Mouse (Mus musculus) layer of hippocampus, adult 11-12 months (tissue): ENCODE measurements around the gene Ccl25.

Source experiments
- DNase-seq: peaks from one replicate; pipeline ENCODE4 v3.0.0; 2022; ENCODE audit warnings: low spot score

The Ccl25 gene

DNA sequence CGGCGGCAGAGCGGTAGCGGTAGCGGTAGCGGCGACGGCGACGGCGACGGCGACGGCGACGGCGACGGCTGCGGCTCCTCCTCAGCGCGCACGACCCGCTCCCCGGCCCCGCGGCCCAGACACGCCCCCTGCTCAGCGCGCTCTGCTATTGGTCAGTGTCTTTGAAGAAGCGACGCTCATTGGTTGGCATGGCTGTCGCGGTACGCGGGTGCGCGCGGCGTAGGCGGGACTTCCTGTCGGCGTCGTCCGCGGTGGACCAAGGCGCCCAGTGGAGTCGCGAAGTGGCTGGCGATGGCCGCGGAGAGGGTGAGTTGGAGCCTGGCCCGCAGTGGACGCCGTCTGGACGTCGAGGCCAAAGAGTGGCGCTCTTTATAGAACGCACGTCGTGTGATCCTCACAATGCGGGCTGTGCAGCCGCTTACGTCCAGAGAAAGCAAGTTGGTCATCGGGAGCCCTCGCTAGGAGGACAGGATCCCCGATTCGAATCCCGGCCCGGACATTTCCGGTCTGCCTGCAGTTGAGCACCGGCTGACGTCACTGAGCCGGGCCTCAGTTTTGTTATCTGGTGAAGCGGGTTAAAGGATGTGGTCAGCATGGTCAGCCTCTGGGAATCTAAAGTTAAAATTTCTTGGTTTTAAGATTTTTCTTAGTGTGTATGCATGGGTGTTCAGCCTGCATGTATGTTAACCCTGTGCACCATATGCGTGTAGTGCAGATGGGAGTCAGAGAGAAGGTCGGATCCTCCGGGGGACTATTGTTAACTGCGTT lies at the start of gene Ccl25, which contains the start of gene Elavl1:
Gene Ccl25, plus strand, starts transcription at position 228 of the 768 bp plus-strand sequence.
Gene Elavl1, minus strand, starts transcription at position 431 of the 768 bp plus-strand sequence.
- peak; percentile 99 for DNase-seq

- peak; percentile 97 for DNase-seq
Measured at GRCm38 (mm10) chr8:4275275-4276110, 49.5 kb upstream of the Ccl25 start, which contains the start of gene Timm44. TSS of gene Timm44 (minus strand) at chr8:4275913.

GRCm38 (mm10) chr8:4276111-4276465 lies 48.9 kb upstream of the Ccl25 start:
- DNase-seq: no peak

DNA sequence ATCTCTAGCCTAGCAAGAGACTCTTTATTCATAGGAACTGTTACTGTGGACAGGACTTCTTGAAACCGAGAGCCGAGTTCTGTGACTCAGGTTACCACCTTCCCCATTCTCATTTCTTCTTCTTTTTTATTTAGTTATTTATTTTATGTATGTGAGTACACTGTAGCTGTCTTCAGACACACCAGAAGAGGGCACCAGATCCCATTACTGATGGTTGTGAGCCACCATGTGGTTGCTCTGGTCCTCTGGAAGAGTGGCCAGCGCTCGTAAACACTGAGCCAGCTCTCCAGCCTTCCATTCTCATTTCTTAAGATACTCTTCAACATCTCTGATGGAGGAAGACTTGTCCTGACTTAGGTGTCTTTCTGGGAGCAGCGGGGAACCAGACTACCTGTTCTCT lies 32.3 kb upstream of the Ccl25 start:
- DNase-seq: no peak

GRCm38 (mm10) chr8:4297822-4298221 lies 27.2 kb upstream of the Ccl25 start:
- no peak for DNase-seq

DNA sequence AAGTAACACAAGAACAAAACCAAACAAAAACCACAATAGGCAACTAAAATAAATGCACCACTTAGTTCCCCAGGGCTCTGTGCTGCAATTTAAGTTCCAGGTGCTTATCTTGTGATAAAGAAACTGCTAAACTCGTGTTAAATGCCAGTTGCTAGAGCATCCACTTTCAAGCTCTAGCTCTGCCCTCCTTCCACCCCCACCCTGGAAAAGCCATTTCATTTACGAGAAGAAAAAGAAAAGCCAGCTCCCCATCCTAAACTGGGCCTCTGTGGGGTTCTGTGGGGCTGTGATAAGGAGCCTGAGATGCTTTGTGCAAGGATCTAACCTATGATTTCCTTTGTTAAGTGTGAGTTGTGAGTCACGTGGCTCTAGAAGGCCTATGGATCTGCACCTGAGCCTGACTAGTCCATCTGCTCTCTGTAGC lies 20.9 kb upstream of the Ccl25 start:
- DNase-seq: no peak

- no peak for DNase-seq
Measured at GRCm38 (mm10) chr8:4305838-4306237, 19.2 kb upstream of the Ccl25 start.

GRCm38 (mm10) chr8:4312104-4312503 lies 12.9 kb upstream of the Ccl25 start:
- no peak for DNase-seq

DNA sequence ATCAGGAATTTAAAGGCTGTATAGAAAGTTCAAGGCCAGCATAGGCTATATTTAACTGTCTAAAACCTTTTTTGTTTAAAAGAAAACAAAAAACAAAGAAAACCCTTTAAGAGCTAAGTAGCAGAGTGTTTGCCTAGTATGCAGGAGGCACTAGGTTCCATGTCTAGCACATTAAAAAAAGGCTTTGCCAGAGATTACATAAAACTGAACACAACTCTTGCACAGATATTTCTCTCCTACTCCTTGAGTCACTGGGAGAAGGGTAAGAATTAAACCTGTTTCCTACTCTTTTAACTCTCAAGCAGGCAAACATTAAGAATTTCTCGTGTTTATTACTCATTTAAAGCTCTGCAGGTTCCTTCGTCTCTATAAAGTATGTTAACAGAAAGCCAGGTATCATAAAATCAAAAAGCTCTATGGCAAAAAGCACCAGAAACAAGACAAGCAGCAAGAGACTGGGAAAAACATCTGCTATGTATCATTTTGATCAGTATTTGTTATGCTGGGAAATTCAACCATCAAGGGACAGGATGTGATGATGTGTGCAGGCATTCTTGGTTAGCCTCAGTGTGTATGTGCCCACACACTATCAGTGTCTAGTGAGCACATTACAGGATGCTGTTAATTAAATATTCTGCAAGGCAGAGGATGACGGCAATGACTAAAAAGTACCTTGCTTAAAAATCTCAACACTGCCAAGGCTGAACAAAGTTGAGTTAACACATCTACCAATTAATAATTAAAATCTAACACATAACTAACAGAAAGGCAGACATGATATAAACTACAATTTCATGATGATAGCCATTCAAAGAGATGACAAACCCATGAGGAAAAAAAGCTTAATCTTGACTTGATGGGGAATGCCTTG lies 11.5 kb upstream of the Ccl25 start:
- DNase-seq: no peak

- DNase-seq: no peak
Measured at GRCm38 (mm10) chr8:4314852-4315251, 10.2 kb upstream of the Ccl25 start.

GRCm38 (mm10) chr8:4318124-4318523 lies 6.9 kb upstream of the Ccl25 start:
- DNase-seq: no peak

- no peak for DNase-seq
Measured at GRCm38 (mm10) chr8:4318796-4319572, 6.0 kb upstream of the Ccl25 start.

DNA sequence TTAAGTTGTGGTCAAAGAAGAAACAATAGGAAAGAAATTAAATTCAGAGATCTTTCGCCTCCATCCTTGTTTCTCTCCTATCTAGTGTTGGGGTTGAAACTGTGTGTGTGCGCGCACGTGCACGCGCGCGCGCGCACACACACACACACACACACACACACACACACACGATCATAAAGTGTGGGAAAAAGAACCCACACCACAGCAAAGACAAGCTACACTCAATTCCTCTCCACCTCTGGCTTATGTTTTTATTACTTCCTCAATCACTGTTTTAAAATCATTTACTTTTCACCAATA lies 5.5 kb upstream of the Ccl25 start:
- no peak for DNase-seq

GRCm38 (mm10) chr8:4320404-4320803 lies 4.6 kb upstream of the Ccl25 start:
- DNase-seq: no peak

DNA sequence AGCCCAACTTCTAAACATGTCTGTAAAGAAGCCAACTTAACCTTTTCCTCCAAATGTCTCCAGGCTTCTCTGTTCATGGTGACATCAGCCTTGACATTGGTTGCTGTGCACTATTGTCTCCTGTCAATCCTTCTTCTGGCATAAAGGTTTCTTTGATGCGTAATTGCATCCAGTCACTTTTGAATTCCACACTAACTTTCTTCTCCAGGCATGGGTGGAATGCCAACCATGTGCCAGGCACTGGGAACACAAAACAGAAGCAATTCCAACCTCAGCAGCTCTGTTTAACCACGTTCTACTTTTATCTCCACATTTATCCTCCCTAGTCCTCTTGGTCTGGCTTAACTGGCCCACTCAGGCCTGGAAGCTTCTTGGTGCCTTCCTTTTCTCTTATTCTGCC lies 4.0 kb upstream of the Ccl25 start:
- DNase-seq: no peak

GRCm38 (mm10) chr8:4322470-4322869 lies 2.5 kb upstream of the Ccl25 start:
- peak; percentile 90 for DNase-seq

DNA sequence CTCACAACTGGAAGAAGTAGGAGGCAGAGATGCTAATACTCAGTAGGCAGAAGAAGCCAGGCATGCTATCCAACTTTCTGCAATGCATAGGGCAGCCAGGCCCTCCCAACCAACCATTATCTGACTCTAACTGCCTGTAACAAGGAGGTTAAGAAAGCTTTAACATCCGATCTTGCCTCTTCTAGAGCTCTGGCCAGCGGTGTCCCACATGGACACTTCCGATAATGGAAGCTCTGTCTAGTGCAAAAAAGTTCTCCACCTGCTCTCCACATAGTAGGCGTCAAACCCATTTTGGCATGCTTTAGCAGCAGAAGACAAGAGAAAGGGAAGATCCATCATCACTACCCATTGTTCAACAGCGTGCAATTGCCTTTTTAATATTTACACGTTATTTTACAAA lies 1.1 kb upstream of the Ccl25 start:
- DNase-seq: no peak

DNA sequence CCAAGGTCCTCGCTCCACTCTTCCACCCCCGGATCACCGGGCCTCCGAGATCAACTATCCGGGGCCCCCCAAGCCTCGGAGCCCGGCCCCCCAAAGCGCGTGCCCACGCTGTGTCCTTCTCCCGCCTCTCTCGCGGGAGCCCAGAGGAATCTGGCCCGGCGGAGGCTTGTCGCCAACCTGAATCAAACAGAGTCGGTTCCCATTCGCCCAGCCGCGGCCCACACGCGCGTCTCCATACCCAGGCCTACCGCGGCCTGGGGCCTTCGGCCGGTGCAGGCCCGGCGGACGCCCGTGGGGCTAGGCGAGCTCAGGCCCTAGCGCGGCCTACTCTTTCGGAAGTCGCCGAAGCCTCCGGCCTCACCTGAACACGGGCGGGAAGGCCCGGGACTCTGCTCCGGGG lies 485 bp upstream of the Ccl25 start:
- no peak for DNase-seq

- no peak for DNase-seq
Measured at GRCm38 (mm10) chr8:4325751-4326036, 684 bp downstream of the Ccl25 start.

DNA sequence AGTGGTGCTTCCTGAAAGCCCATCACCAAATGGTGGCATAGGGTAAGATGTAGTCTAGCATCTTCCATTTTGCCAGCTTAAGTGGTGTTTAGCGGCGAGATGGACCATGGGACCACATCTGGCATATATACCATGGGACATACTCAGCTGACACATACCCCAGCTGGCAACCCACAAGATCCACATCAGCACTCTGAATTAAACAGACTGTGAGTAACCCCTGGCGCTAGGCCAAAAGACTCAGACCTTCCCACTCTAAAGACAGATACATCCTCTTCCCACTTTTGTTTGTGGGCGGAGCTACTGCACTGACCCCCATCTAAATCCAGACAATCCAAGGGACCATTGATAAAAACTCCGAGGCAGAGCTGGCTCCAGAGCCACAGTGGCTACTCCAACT lies 4.0 kb downstream of the Ccl25 start:
- DNase-seq: no peak

GRCm38 (mm10) chr8:4333966-4334365 lies 9.0 kb downstream of the Ccl25 start:
- no peak for DNase-seq

DNA sequence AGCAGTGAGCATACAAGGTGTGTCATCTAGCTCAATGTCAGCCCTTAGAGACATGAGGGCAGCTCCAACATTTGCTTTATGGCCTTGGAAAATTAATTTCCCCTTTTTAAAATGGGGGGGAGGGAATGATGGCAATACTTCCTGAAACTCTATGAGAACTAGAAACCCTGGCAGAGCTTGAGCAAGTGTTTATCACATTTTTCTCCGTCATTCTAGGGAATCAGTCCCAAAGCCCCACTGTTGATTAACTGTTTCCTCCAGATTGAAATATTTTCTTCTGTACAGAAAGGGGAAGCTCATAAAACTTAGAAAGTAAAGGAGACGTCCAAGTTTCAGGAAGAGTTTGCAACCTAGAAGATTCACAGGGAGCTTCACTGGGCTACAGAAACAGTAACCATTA lies 10.7 kb downstream of the Ccl25 start:
- DNase-seq: no peak
